Mouse (Mus musculus) erythroblast, embryonic 14.5 days (primary cell): ENCODE measurements at regions not wholly inside any gene's neighbourhood (a gene's known extent, or its start where the extent isn't known, plus 50 kb on each side); places are given as distances from the start of the nearest gene placed in this dataset.

Source experiments
- GATA1 ChIP-seq: IDR thresholded peaks from 2 replicates; pipeline ENCODE4 v1.6.1; 2012; ENCODE audit warnings: low read length, inconsistent platforms, mixed read lengths
- TAL1 ChIP-seq: IDR thresholded peaks from 3 replicates; pipeline ENCODE4 v1.6.1; 2012; ENCODE audit warnings: low read length, inconsistent platforms, mixed read lengths

GRCm38 (mm10) chr6:127275430-127275784 lies 123.4 kb upstream of the Ccnd2 start:
- no peak for TF ChIP-seq GATA1
- no peak for TF ChIP-seq TAL1
